Mouse (Mus musculus) left cerebral cortex, adult 2 months (tissue): ENCODE results near the gene Slc30a9. TPM values are rescaled to one million over a fixed set of nuclear protein-coding genes. Genes with fewer than 3 reads are reported as not detected.

ENCODE experiments used
- DNase-seq, 2 experiments: peaks; one replicate each; pipeline ENCODE4 v3.0.0; 2021 to 2022; ENCODE audit warnings: low spot score in 2 of 2, mixed read lengths in 1 of 2; ENCODE audit errors: extremely low spot score in 1 of 2
- H3K27ac ChIP-seq: fragments of 200-600 bp; 2 replicates; pipeline ENCODE4 v1.8.1; 2022
- H3K4me3 ChIP-seq: fragments of 200-600 bp; 2 replicates; pipeline ENCODE4 v1.8.1; 2022
- CTCF ChIP-seq: fragments of 200-600 bp; IDR thresholded peaks from 2 replicates; pipeline ENCODE4 v1.8.1; 2022; ENCODE audit warnings: antibody characterized with exemption, mild to moderate bottlenecking, moderate library complexity
- intact Hi-C: fragments of 180-260 bp; cut with DNase I; formaldehyde crosslinking; loops from one replicate; pipeline ENCODE4 v1.15.1; 2025
- total RNA-seq, 2 experiments: library from RNA; stranded (reverse); gene quantifications; 2 replicates each; pipeline ENCODE4 v1.2.3; 2021

Gene Slc30a9
- total RNA-seq, 2 experiments from 2014 or later = 168 to 178 TPM

- H3K27ac ChIP-seq = no peak overlapping the region
- H3K4me3 ChIP-seq = no peak overlapping the region
- TF ChIP-seq CTCF = no peak
- intact Hi-C loops = no loop called here
- DNase-seq = no peak
Measured at GRCm38 (mm10) chr5:67400608-67401480, 94.1 kb downstream of the Slc30a9 start.

- H3K4me3 ChIP-seq = no peak overlapping the region
- H3K27ac ChIP-seq = no peak overlapping the region
- no peak for TF ChIP-seq CTCF
- intact Hi-C loops = no loop called here
- no peak for DNase-seq
Measured at GRCm38 (mm10) chr5:67401612-67402011, 94.9 kb downstream of the Slc30a9 start.

GRCm38 (mm10) chr5:67404380-67404779 is 97.6 kb downstream of the Slc30a9 start:
- H3K4me3 ChIP-seq = no peak overlapping the region
- no peak for DNase-seq
- TF ChIP-seq CTCF = no peak
- no peak overlapping the region for H3K27ac ChIP-seq
- intact Hi-C loops = no loop called here

GRCm38 (mm10) chr5:67404919-67405318 is 98.2 kb downstream of the Slc30a9 start:
- intact Hi-C loops = no loop called here
- DNase-seq = no peak
- Histone ChIP-seq H3K27ac (no peak overlapping the region), H3K4me3 (no peak overlapping the region)
- no peak for TF ChIP-seq CTCF

Other genes with a start within 250 kb of the Slc30a9 start
- gene Phox2b, start 207.7 kb upstream of the Slc30a9 start, total RNA-seq = not detected
- gene Tmem33, start 46.4 kb upstream of the Slc30a9 start, total RNA-seq = 10 to 100 TPM; 90.2 to 92.8 TPM
- gene Bend4, start 121.4 kb downstream of the Slc30a9 start, total RNA-seq = 1 to 10 TPM; 7.9 TPM